Mouse (Mus musculus): ENCODE measurements around the gene Trim62. TPM values are rescaled to one million over a fixed set of nuclear protein-coding genes. Genes with fewer than 3 reads are reported as not detected.

The Trim62 gene
- polyA plus RNA-seq, 1 experiment from 2014 or later = 23.4 TPM

DNA sequence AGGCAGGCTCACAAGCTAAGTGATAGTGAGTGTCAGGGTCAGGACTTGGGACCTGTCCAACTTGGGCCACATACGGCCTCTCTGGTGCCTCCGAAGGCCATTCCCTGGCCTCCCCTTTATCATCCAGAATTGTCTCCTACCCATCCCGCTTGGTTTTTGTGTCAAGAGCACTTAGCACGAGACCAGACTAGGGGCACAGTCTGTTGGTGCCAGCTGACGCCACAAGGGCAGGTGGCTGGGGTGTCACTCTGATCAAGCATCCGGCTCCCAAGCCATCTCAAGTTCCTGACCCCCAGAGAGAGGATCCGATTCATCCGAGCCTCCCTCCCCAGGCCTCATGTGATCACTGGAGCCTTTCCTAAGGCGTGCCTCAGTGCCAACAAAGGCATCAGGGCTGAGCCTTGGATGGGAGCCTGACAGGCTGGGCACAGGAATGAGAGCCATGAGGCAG is 4.3 kb downstream of the Trim62 start:
- no peak for ATAC-seq (ENCODE audit: low read depth)
- H3K27ac ChIP-seq (replicated peaks) = peak overlapping the region; percentile 80
- 35% methylated on average over 9 of the region's 9 CpGs for WGBS
- H3K4me1 ChIP-seq (replicated peaks) = peaks cover 85% of the 10 kb centered on the region
- H3K4me3 ChIP-seq = no peak overlapping the region
- no peaks in the 10 kb centered on the region for H3K9me3 ChIP-seq
- H3K36me3 ChIP-seq = peaks cover 11% of the 10 kb centered on the region; the same call in 1 of the 2 replicates
- H3K27me3 ChIP-seq = no peaks in the 10 kb centered on the region
- H3K4me2 ChIP-seq = peak overlapping the region; percentile 35
- peak overlapping the region; percentile 10; the same call in 1 of the 2 replicates for H3K9ac ChIP-seq

- Histone ChIP-seq H3K36me3 (peaks cover 11% of the 10 kb centered on the region; the same call in 1 of the 2 replicates), H3K9ac (peak overlapping the region; percentile 10; the same call in 1 of the 2 replicates), H3K9me3 (no peaks in the 10 kb centered on the region), H3K27ac (replicated peaks) (peak overlapping the region; percentile 80), H3K4me2 (no peak overlapping the region), H3K4me1 (replicated peaks) (peaks cover 78% of the 10 kb centered on the region), H3K4me3 (no peak overlapping the region), H3K27me3 (no peaks in the 10 kb centered on the region)
- ATAC-seq (ENCODE audit: low read depth) = no peak
- WGBS = 85% methylated on average over 6 of the region's 6 CpGs
These were observed 5.1 kb downstream of the Trim62 start for GRCm38 (mm10) chr4:128888436-128888990.

DNA sequence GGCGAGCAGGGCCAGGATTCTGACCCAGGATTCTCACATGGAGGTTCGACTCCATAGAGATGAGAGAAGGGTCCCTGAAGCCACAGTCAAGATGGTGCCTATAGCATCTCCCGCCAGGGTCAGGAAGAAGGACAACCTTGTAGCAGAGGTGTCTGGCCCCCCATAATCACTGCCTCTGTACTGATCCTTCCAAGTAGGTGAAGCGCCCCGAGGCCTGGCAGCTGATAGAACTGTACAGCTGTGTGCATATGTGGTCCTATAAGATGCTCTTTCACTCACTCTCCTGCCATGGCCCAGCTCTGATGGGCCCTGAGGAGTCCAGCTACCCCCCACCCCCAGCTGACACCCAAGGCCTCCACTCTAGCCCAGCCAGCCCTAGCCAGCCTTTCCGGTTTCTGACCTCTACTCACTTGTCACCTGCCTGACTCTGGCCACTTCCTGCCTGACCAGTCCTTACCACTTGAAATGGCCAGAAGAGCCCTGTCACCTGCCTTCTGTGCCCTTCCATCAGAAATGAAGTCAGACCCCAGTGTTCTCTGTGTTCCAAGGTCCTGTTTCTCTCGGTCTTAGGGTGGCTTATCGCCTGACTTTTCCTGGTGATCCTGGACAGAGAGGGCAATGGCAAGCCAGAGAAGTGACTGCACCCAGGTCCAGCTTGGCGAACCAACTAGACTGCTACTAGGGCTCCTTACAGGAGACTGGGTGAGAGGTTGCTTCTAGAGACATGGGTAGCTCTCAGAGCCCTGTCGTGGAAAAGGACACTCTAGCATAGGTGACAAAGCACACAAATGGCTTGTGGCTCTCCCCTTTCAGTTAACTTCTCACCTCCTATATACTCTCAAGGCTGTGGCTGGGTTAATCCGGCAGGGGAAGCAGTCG is 6.6 kb downstream of the Trim62 start:
- WGBS = 86% methylated on average over 12 of the region's 12 CpGs
- no peak for ATAC-seq (ENCODE audit: low read depth)
- Histone ChIP-seq H3K9ac (no peak overlapping the region), H3K27ac (replicated peaks) (no peak overlapping the region), H3K36me3 (peaks cover 11% of the 10 kb centered on the region; the same call in 1 of the 2 replicates), H3K27me3 (no peaks in the 10 kb centered on the region), H3K4me2 (no peak overlapping the region), H3K4me1 (replicated peaks) (peaks cover 72% of the 10 kb centered on the region), H3K9me3 (no peaks in the 10 kb centered on the region), H3K4me3 (no peak overlapping the region)

GRCm38 (mm10) chr4:128891157-128891556 is 7.8 kb downstream of the Trim62 start:
- 18% methylated on average over 1 of the region's 1 CpGs for WGBS
- Histone ChIP-seq H3K4me2 (no peak overlapping the region), H3K36me3 (peaks cover 11% of the 10 kb centered on the region; the same call in 1 of the 2 replicates), H3K9me3 (no peaks in the 10 kb centered on the region), H3K27ac (replicated peaks) (0 out of 2 replicates have a peak overlapping the region, but pooled peaks have one; percentile 7), H3K9ac (no peak overlapping the region), H3K4me1 (replicated peaks) (peaks cover 60% of the 10 kb centered on the region), H3K27me3 (no peaks in the 10 kb centered on the region), H3K4me3 (no peak overlapping the region)
- ATAC-seq (ENCODE audit: low read depth) = peak; percentile 27; the same call in 1 of the 2 replicates

GRCm38 (mm10) chr4:128891746-128892145 is 8.4 kb downstream of the Trim62 start:
- 87% methylated on average over 6 of the region's 6 CpGs for WGBS
- Histone ChIP-seq H3K9me3 (no peaks in the 10 kb centered on the region), H3K27ac (replicated peaks) (no peak overlapping the region), H3K36me3 (peaks cover 11% of the 10 kb centered on the region; the same call in 1 of the 2 replicates), H3K27me3 (no peaks in the 10 kb centered on the region), H3K4me2 (no peak overlapping the region), H3K4me3 (no peak overlapping the region), H3K4me1 (replicated peaks) (peaks cover 54% of the 10 kb centered on the region), H3K9ac (no peak overlapping the region)
- ATAC-seq (ENCODE audit: low read depth) = no peak

GRCm38 (mm10) chr4:128892188-128892587 is 8.8 kb downstream of the Trim62 start:
- H3K9ac ChIP-seq = no peak overlapping the region
- no peak overlapping the region for H3K4me3 ChIP-seq
- peaks cover 11% of the 10 kb centered on the region; the same call in 1 of the 2 replicates for H3K36me3 ChIP-seq
- H3K27ac ChIP-seq (replicated peaks) = no peak overlapping the region
- peaks cover 50% of the 10 kb centered on the region for H3K4me1 ChIP-seq (replicated peaks)
- ATAC-seq (ENCODE audit: low read depth) = no peak
- H3K27me3 ChIP-seq = no peaks in the 10 kb centered on the region
- H3K4me2 ChIP-seq = no peak overlapping the region
- 78% methylated on average over 6 of the region's 6 CpGs for WGBS
- H3K9me3 ChIP-seq = no peaks in the 10 kb centered on the region

- ATAC-seq (ENCODE audit: low read depth) = no peak
These were observed 10.7 kb downstream of the Trim62 start for GRCm38 (mm10) chr4:128894112-128894511.

GRCm38 (mm10) chr4:128895841-128896240 is 12.5 kb downstream of the Trim62 start:
- Histone ChIP-seq H3K9me3 (no peaks in the 10 kb centered on the region), H3K4me1 (replicated peaks) (peaks cover 50% of the 10 kb centered on the region), H3K4me3 (no peak overlapping the region), H3K9ac (no peak overlapping the region), H3K27ac (replicated peaks) (no peak overlapping the region), H3K36me3 (peaks cover 9% of the 10 kb centered on the region; the same call in 1 of the 2 replicates), H3K4me2 (no peak overlapping the region), H3K27me3 (no peaks in the 10 kb centered on the region)
- 92% methylated on average over 4 of the region's 4 CpGs for WGBS
- no peak for ATAC-seq (ENCODE audit: low read depth)

More at GRCm38 (mm10) chr4:128894112-128894511, 10.7 kb downstream of the Trim62 start:
- 71% methylated on average over 12 of the region's 12 CpGs for WGBS
- H3K4me3 ChIP-seq = no peak overlapping the region
- H3K9me3 ChIP-seq = no peaks in the 10 kb centered on the region
- H3K4me1 ChIP-seq (replicated peaks) = peaks cover 51% of the 10 kb centered on the region
- H3K27me3 ChIP-seq = no peaks in the 10 kb centered on the region
- H3K27ac ChIP-seq (replicated peaks) = no peak overlapping the region
- H3K36me3 ChIP-seq = peaks cover 15% of the 10 kb centered on the region
- no peak overlapping the region for H3K9ac ChIP-seq
- H3K4me2 ChIP-seq = no peak overlapping the region

DNA sequence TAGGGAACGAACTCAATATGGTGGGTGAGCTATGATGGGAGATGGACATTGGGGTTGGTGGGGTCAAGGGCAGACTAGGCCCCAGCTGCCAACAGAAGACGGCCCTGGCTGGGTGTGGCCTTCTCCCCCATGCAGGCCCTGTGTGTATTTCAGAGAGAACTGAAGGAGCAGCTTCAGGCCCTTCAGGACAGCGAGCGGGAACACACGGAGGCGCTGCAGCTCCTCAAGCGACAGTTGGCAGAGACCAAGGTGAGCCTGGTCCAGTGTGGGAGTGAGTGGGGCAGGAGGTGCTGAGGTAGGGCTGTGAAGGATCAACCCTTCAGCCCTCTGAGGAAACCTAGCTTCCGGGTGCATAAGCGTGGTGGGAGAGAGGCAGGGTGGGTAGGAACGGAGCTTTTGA is 13.3 kb downstream of the Trim62 start:
- Histone ChIP-seq H3K27me3 (no peaks in the 10 kb centered on the region), H3K4me1 (replicated peaks) (peaks cover 42% of the 10 kb centered on the region), H3K9me3 (no peaks in the 10 kb centered on the region), H3K4me2 (no peak overlapping the region), H3K27ac (replicated peaks) (no peak overlapping the region), H3K4me3 (no peak overlapping the region), H3K9ac (no peak overlapping the region), H3K36me3 (peaks cover 17% of the 10 kb centered on the region)
- ATAC-seq (ENCODE audit: low read depth) = no peak
- 91% methylated on average over 10 of the region's 10 CpGs for WGBS

DNA sequence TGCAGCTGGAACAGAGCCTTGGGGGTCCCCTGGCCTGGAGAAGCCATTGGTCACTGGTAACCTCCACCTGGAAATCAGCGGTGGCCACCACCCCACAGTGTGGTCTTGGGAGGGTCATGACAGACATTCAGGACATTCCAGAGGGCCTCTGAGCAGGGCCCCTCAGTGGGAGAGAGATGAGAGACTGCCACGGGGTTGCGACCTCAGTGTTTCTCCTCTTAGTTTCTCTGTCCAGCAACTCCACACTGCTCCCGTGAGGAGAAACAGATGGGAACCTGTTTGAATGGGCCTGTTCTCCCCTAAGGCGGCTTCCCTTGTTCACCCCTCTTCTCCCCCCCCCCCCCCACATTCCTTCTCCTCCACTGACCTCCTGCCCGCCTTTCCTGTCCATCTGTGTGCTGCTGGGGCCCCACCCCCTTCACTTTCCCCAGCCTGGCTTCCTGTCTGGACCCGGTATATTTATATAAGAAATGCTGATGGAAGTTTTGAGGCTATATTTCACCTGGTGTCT is 14.6 kb downstream of the Trim62 start:
- Histone ChIP-seq H3K27ac (replicated peaks) (peak overlapping the region; percentile 97), H3K27me3 (no peaks in the 10 kb centered on the region), H3K9ac (0 out of 2 replicates have a peak overlapping the region, but pooled peaks have one; percentile 67), H3K36me3 (peaks cover 29% of the 10 kb centered on the region), H3K4me3 (no peak overlapping the region), H3K9me3 (no peaks in the 10 kb centered on the region), H3K4me2 (no peak overlapping the region), H3K4me1 (replicated peaks) (peaks cover 33% of the 10 kb centered on the region)
- WGBS = 19% methylated on average over 7 of the region's 7 CpGs
- no peak for ATAC-seq (ENCODE audit: low read depth)

- Histone ChIP-seq H3K27me3 (no peaks in the 10 kb centered on the region), H3K4me1 (replicated peaks) (peaks cover 43% of the 10 kb centered on the region), H3K9me3 (no peaks in the 10 kb centered on the region), H3K36me3 (peaks cover 39% of the 10 kb centered on the region), H3K4me3 (no peak overlapping the region), H3K27ac (replicated peaks) (peak overlapping the region; percentile 97), H3K9ac (peak overlapping the region; percentile 67), H3K4me2 (peak overlapping the region; percentile 17; the same call in 1 of the 2 replicates)
- peak; percentile 92 for ATAC-seq (ENCODE audit: low read depth)
- 3% methylated on average over 6 of the region's 6 CpGs for WGBS
These were observed 16.0 kb downstream of the Trim62 start for GRCm38 (mm10) chr4:128899332-128899731.

DNA sequence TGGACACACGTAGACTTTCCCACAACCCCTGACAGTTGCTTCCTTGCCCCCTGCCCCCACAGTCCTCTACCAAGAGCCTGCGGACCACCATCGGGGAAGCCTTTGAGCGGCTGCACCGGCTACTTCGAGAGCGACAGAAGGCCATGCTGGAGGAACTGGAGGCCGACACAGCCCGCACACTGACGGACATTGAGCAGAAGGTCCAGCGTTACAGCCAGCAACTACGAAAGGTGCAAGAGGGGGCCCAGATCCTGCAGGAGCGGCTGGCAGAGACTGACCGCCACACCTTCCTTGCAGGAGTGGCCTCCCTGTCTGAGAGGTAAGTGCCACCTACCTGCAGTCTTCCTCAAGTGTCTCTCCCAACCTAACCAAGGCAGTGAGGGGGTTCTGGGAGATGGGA is 17.1 kb downstream of the Trim62 start:
- H3K4me3 ChIP-seq = no peak overlapping the region
- H3K27me3 ChIP-seq = no peaks in the 10 kb centered on the region
- 79% methylated on average over 14 of the region's 14 CpGs for WGBS
- H3K4me1 ChIP-seq (replicated peaks) = peaks cover 55% of the 10 kb centered on the region
- H3K27ac ChIP-seq (replicated peaks) = peak overlapping the region; percentile 97
- peak overlapping the region; percentile 22; the same call in 1 of the 2 replicates for H3K9ac ChIP-seq
- no peak overlapping the region for H3K4me2 ChIP-seq
- no peak for ATAC-seq (ENCODE audit: low read depth)
- H3K9me3 ChIP-seq = no peaks in the 10 kb centered on the region
- H3K36me3 ChIP-seq = peaks cover 44% of the 10 kb centered on the region
